Mouse (Mus musculus): ENCODE results near the gene Fermt2. TPM values are rescaled to one million over a fixed set of nuclear protein-coding genes. Genes with fewer than 3 reads are reported as not detected.

Fermt2 gene
- polyA plus RNA-seq, 1 experiment from 2014 or later = 147 TPM

GRCm38 (mm10) chr14:45438250-45438930 lies 91.5 kb downstream of the Fermt2 start:
- 57% methylated on average over 19 of the region's 19 CpGs for WGBS
- Histone ChIP-seq H3K36me3 (ENCODE audit: control insufficient read depth, insufficient read depth, low read length) (no peaks in the 10 kb centered on the region), H3K27me3 (ENCODE audit: control insufficient read depth, insufficient read depth, low read length) (no peaks in the 10 kb centered on the region), H3K9me3 (ENCODE audit: control insufficient read depth, low read length) (no peaks in the 10 kb centered on the region), H3K4me1 (ENCODE audit: control insufficient read depth, insufficient read depth, low read length) (peaks cover 14% of the 10 kb centered on the region), H3K27ac (ENCODE audit: low read depth, low read length) (no peak overlapping the region), H3K4me2 (replicated peaks; ENCODE audit: low read depth, low read length) (no peak overlapping the region), H3K4me3 (ENCODE audit: low read length) (no peak overlapping the region), H3K9ac (ENCODE audit: low read depth, low read length) (no peak overlapping the region)
- ATAC-seq (ENCODE audit: low FRiP score, low TSS enrichment) = no peak

DNA sequence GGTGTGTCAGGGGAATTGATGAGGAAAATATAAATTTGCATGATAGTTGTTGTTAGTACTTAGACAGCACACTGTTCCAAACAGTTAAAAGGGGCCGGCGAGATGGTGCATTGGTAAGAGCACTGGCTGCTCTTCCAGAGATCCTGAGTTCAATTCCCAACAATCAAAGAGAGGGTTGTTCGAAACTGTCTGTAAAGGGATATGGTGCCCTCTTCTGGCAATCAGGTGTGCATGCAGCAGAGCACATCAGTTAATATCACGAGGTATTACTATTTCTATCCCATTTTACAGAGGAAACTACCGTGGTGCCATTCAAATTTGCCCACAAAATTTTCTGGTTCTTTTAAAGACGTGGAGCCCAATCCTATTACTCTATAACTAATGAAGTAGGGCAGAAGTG lies 95.7 kb downstream of the Fermt2 start:
- 78% methylated on average over 6 of the region's 6 CpGs for WGBS
- no peak overlapping the region for H3K27ac ChIP-seq (ENCODE audit: low read depth, low read length)

GRCm38 (mm10) chr14:45432003-45432402 lies 97.9 kb downstream of the Fermt2 start:
- H3K36me3 ChIP-seq (ENCODE audit: control insufficient read depth, insufficient read depth, low read length) = no peaks in the 10 kb centered on the region
- 72% methylated on average over 4 of the region's 4 CpGs for WGBS
- peaks cover 5% of the 10 kb centered on the region; the same call in 1 of the 2 replicates for H3K9me3 ChIP-seq (ENCODE audit: control insufficient read depth, low read length)
- H3K27ac ChIP-seq (ENCODE audit: low read depth, low read length) = no peak overlapping the region
- H3K4me3 ChIP-seq (ENCODE audit: low read length) = no peak overlapping the region
- H3K4me2 ChIP-seq (replicated peaks; ENCODE audit: low read depth, low read length) = no peak overlapping the region
- no peaks in the 10 kb centered on the region for H3K4me1 ChIP-seq (ENCODE audit: control insufficient read depth, insufficient read depth, low read length)
- ATAC-seq (ENCODE audit: low FRiP score, low TSS enrichment) = no peak
- H3K9ac ChIP-seq (ENCODE audit: low read depth, low read length) = no peak overlapping the region
- H3K27me3 ChIP-seq (ENCODE audit: control insufficient read depth, insufficient read depth, low read length) = no peaks in the 10 kb centered on the region

More for the DNA sequence above, 95.7 kb downstream of the Fermt2 start:
- Histone ChIP-seq H3K36me3 (ENCODE audit: control insufficient read depth, insufficient read depth, low read length) (no peaks in the 10 kb centered on the region), H3K9me3 (ENCODE audit: control insufficient read depth, low read length) (peaks cover 5% of the 10 kb centered on the region; the same call in 1 of the 2 replicates), H3K27me3 (ENCODE audit: control insufficient read depth, insufficient read depth, low read length) (no peaks in the 10 kb centered on the region), H3K4me3 (ENCODE audit: low read length) (no peak overlapping the region), H3K4me1 (ENCODE audit: control insufficient read depth, insufficient read depth, low read length) (peaks cover 7% of the 10 kb centered on the region; the same call in 1 of the 2 replicates), H3K9ac (ENCODE audit: low read depth, low read length) (no peak overlapping the region), H3K4me2 (replicated peaks; ENCODE audit: low read depth, low read length) (no peak overlapping the region)
- no peak for ATAC-seq (ENCODE audit: low FRiP score, low TSS enrichment)

- WGBS = 82% methylated on average over 13 of the region's 13 CpGs
- H3K27ac ChIP-seq (ENCODE audit: low read depth, low read length) = no peak overlapping the region
- ATAC-seq (ENCODE audit: low FRiP score, low TSS enrichment) = peak; percentile 73; the same call in 1 of the 2 replicates
These were observed 99.7 kb downstream of the Fermt2 start for GRCm38 (mm10) chr14:45430066-45430842.

DNA sequence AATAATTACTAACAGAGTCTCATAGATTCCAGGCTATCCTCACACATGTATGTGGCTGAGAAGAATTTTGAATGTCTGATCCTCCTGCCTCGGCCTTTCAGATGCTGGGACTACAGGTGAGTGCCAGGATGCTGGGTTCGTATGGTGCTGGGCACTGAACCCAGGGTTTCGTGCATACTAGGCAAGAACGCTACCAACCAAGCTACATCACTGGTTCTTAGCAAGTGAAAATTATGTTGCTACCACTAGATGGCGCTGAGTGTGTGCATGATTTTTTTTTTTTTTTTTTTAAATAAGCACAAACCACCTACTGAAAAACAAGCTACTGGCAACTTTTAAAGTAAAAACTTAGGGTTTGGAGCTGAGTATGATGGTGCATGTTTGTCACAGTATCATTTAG lies 106.7 kb downstream of the Fermt2 start:
- H3K36me3 ChIP-seq (ENCODE audit: control insufficient read depth, insufficient read depth, low read length) = no peaks in the 10 kb centered on the region
- ATAC-seq (ENCODE audit: low FRiP score, low TSS enrichment) = no peak
- H3K4me2 ChIP-seq (replicated peaks; ENCODE audit: low read depth, low read length) = no peak overlapping the region
- H3K9me3 ChIP-seq (ENCODE audit: control insufficient read depth, low read length) = peaks cover 5% of the 10 kb centered on the region; the same call in 1 of the 2 replicates
- no peak overlapping the region for H3K4me3 ChIP-seq (ENCODE audit: low read length)
- 8% methylated on average over 5 of the region's 5 CpGs for WGBS
- no peaks in the 10 kb centered on the region for H3K27me3 ChIP-seq (ENCODE audit: control insufficient read depth, insufficient read depth, low read length)
- H3K9ac ChIP-seq (ENCODE audit: low read depth, low read length) = no peak overlapping the region
- H3K27ac ChIP-seq (ENCODE audit: low read depth, low read length) = no peak overlapping the region
- H3K4me1 ChIP-seq (ENCODE audit: control insufficient read depth, insufficient read depth, low read length) = no peaks in the 10 kb centered on the region

More at GRCm38 (mm10) chr14:45430066-45430842, 99.7 kb downstream of the Fermt2 start:
- Histone ChIP-seq H3K9me3 (ENCODE audit: control insufficient read depth, low read length) (peaks cover 10% of the 10 kb centered on the region; the same call in 1 of the 2 replicates), H3K4me1 (ENCODE audit: control insufficient read depth, insufficient read depth, low read length) (no peaks in the 10 kb centered on the region), H3K27me3 (ENCODE audit: control insufficient read depth, insufficient read depth, low read length) (no peaks in the 10 kb centered on the region), H3K36me3 (ENCODE audit: control insufficient read depth, insufficient read depth, low read length) (no peaks in the 10 kb centered on the region), H3K9ac (ENCODE audit: low read depth, low read length) (no peak overlapping the region), H3K4me2 (replicated peaks; ENCODE audit: low read depth, low read length) (no peak overlapping the region), H3K4me3 (ENCODE audit: low read length) (no peak overlapping the region)

DNA sequence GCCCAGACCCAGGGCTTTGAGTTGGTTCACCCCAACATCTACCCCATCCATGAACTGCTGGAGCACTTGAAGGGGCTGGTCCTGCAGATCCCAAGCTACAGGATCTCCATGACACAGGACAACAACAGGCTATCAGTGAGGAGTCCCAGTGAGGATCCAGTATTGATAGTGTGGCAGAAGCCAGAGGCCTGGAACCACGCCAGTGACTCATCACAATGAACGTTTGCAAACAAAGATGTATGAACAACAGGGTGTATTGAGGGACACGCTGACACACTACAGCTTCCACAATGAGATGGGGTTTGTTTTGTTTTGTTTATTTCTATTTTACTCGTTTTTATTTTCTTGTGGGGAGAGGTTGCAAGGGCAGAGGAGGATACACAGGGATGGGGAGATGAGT lies 107.5 kb downstream of the Fermt2 start:
- H3K9ac ChIP-seq (ENCODE audit: low read depth, low read length) = no peak overlapping the region
- H3K9me3 ChIP-seq (ENCODE audit: control insufficient read depth, low read length) = peaks cover 5% of the 10 kb centered on the region; the same call in 1 of the 2 replicates
- no peaks in the 10 kb centered on the region for H3K36me3 ChIP-seq (ENCODE audit: control insufficient read depth, insufficient read depth, low read length)
- no peak for ATAC-seq (ENCODE audit: low FRiP score, low TSS enrichment)
- H3K4me2 ChIP-seq (replicated peaks; ENCODE audit: low read depth, low read length) = no peak overlapping the region
- H3K4me1 ChIP-seq (ENCODE audit: control insufficient read depth, insufficient read depth, low read length) = no peaks in the 10 kb centered on the region
- WGBS = 77% methylated on average over 4 of the region's 4 CpGs
- no peaks in the 10 kb centered on the region for H3K27me3 ChIP-seq (ENCODE audit: control insufficient read depth, insufficient read depth, low read length)
- no peak overlapping the region for H3K4me3 ChIP-seq (ENCODE audit: low read length)
- H3K27ac ChIP-seq (ENCODE audit: low read depth, low read length) = no peak overlapping the region

- Histone ChIP-seq H3K27me3 (ENCODE audit: control insufficient read depth, insufficient read depth, low read length) (no peaks in the 10 kb centered on the region), H3K4me1 (ENCODE audit: control insufficient read depth, insufficient read depth, low read length) (no peaks in the 10 kb centered on the region), H3K9me3 (ENCODE audit: control insufficient read depth, low read length) (no peaks in the 10 kb centered on the region), H3K4me3 (ENCODE audit: low read length) (no peak overlapping the region), H3K4me2 (replicated peaks; ENCODE audit: low read depth, low read length) (no peak overlapping the region), H3K9ac (ENCODE audit: low read depth, low read length) (no peak overlapping the region), H3K27ac (ENCODE audit: low read depth, low read length) (no peak overlapping the region), H3K36me3 (ENCODE audit: control insufficient read depth, insufficient read depth, low read length) (no peaks in the 10 kb centered on the region)
- no peak for ATAC-seq (ENCODE audit: low FRiP score, low TSS enrichment)
- 62% methylated on average over 4 of the region's 4 CpGs for WGBS
These were observed 110.6 kb downstream of the Fermt2 start for GRCm38 (mm10) chr14:45419323-45419722.

GRCm38 (mm10) chr14:45418553-45418952 lies 111.4 kb downstream of the Fermt2 start:
- whole genome bisulfite sequencing = 94% methylated on average over 3 of the region's 3 CpGs
- Histone ChIP-seq H3K9me3 (ENCODE audit: control insufficient read depth, low read length) (no peaks in the 10 kb centered on the region), H3K4me3 (ENCODE audit: low read length) (no peak overlapping the region), H3K4me1 (ENCODE audit: control insufficient read depth, insufficient read depth, low read length) (no peaks in the 10 kb centered on the region), H3K9ac (ENCODE audit: low read depth, low read length) (no peak overlapping the region), H3K36me3 (ENCODE audit: control insufficient read depth, insufficient read depth, low read length) (no peaks in the 10 kb centered on the region), H3K27me3 (ENCODE audit: control insufficient read depth, insufficient read depth, low read length) (no peaks in the 10 kb centered on the region), H3K4me2 (replicated peaks; ENCODE audit: low read depth, low read length) (no peak overlapping the region), H3K27ac (ENCODE audit: low read depth, low read length) (no peak overlapping the region)
- ATAC-seq (ENCODE audit: low FRiP score, low TSS enrichment) = no peak

DNA sequence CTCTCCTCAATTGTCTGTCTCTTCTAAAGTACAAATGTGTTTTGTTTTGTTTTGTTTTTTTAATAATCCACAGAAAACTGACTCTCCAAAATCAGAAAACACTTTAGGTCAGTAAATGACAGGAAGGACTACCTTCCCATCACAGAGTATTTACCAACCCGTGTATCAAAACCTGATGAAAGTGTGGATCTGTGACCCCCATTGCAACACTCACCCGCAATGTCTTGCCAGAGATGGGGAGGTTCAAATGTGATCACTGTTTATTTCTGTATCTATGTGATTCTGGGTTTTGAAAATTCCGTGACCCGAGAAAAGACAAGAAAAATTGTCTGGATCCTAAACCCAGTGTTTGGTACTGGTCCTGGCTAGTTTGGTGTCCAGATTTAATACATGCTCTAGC lies 113.7 kb downstream of the Fermt2 start:
- Histone ChIP-seq H3K4me1 (ENCODE audit: control insufficient read depth, insufficient read depth, low read length) (no peaks in the 10 kb centered on the region), H3K9me3 (ENCODE audit: control insufficient read depth, low read length) (no peaks in the 10 kb centered on the region), H3K27ac (ENCODE audit: low read depth, low read length) (no peak overlapping the region), H3K9ac (ENCODE audit: low read depth, low read length) (no peak overlapping the region), H3K4me3 (ENCODE audit: low read length) (no peak overlapping the region), H3K27me3 (ENCODE audit: control insufficient read depth, insufficient read depth, low read length) (no peaks in the 10 kb centered on the region), H3K4me2 (replicated peaks; ENCODE audit: low read depth, low read length) (no peak overlapping the region), H3K36me3 (ENCODE audit: control insufficient read depth, insufficient read depth, low read length) (no peaks in the 10 kb centered on the region)
- WGBS = 92% methylated on average over 4 of the region's 4 CpGs
- ATAC-seq (ENCODE audit: low FRiP score, low TSS enrichment) = no peak
